Mouse (Mus musculus): ENCODE measurements around the gene Gm5475. TPM values are rescaled to one million over a fixed set of nuclear protein-coding genes. Genes with fewer than 3 reads are reported as not detected.
A peak's percentile ranks its signal among the peaks of the same experiment; 100 is the strongest.

Gene Gm5475
- polyA plus RNA-seq, 1 experiment from 2014 or later: 0.77 TPM

DNA sequence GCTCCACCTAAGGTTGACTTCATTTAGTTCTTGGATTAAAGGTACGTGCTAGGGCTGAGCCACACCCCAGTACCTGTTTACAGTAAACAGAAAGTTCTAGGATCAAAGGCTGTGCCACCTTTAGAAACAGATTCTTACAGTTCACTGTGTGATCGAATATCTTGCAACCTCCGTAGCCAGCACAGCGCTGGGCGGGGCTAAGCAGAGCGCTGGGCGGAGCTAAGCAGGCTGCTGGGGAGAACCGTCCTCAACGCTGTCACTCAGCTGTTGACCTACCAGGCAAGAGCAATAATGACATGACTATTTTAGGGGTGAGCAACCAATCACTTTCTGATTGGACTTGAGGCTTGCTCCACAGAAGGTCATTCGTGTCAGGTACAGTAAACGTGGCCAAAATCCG lies 39.0 kb downstream of the Gm5475 start:
- ATAC-seq: peak; percentile 29; the same call in 1 of the 2 replicates

DNA sequence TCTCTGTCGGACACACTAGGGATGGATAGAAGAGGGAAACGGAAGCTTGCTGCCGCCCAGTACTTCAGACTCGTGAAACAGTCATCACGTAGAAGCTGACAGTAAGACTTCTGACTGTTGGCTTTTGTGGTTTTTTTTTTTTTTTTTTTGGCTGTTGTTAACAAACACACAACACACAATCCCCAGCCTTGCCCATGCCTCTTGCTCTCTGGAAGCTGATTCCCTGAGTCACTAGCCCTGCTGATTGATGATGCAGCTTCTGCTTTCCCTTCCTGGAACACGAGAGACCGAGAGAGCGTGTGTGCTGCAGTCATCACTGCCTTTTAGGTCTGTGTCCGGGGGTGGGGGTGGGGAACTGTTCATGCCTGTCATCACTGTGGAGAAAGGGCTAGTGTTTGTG lies 39.7 kb downstream of the Gm5475 start:
- 71% methylated on average over 9 of the region's 9 CpGs for WGBS
- peaks cover 3% of the 10 kb centered on the region; the same call in 1 of the 2 replicates for H3K4me1 ChIP-seq (replicated peaks; ENCODE audit: control insufficient read depth, insufficient read depth, low read length)
- no peak for ATAC-seq
- no peaks in the 10 kb centered on the region for H3K27me3 ChIP-seq (replicated peaks; ENCODE audit: control insufficient read depth, insufficient read depth, low read length)
- no peak overlapping the region for H3K4me3 ChIP-seq (ENCODE audit: low read depth, low read length)
- no peak for TF ChIP-seq CTCF (IDR thresholded peaks at IDR 0.05; ENCODE audit: low read depth)
- peak overlapping the region; percentile 15; the same call in 1 of the 2 replicates for H3K27ac ChIP-seq (ENCODE audit: low read depth, low read length)
- no peaks in the 10 kb centered on the region for H3K36me3 ChIP-seq (ENCODE audit: control insufficient read depth, insufficient read depth)
- H3K9ac ChIP-seq (ENCODE audit: low read depth, low read length): no peak overlapping the region
- no peaks in the 10 kb centered on the region for H3K9me3 ChIP-seq (ENCODE audit: control insufficient read depth)
- no peak overlapping the region for H3K4me2 ChIP-seq (replicated peaks; ENCODE audit: low read depth)

More for the DNA sequence above, 39.0 kb downstream of the Gm5475 start:
- no peak overlapping the region for H3K9ac ChIP-seq (ENCODE audit: low read depth, low read length)
- TF ChIP-seq CTCF (IDR thresholded peaks at IDR 0.05; ENCODE audit: low read depth): no peak
- no peaks in the 10 kb centered on the region for H3K27me3 ChIP-seq (replicated peaks; ENCODE audit: control insufficient read depth, insufficient read depth, low read length)
- no peak overlapping the region for H3K27ac ChIP-seq (ENCODE audit: low read depth, low read length)
- no peaks in the 10 kb centered on the region for H3K36me3 ChIP-seq (ENCODE audit: control insufficient read depth, insufficient read depth)
- H3K4me2 ChIP-seq (replicated peaks; ENCODE audit: low read depth): peak overlapping the region; percentile 30; the same call in 1 of the 2 replicates
- no peaks in the 10 kb centered on the region for H3K9me3 ChIP-seq (ENCODE audit: control insufficient read depth)
- no peak overlapping the region for H3K4me3 ChIP-seq (ENCODE audit: low read depth, low read length)
- peaks cover 3% of the 10 kb centered on the region; the same call in 1 of the 2 replicates for H3K4me1 ChIP-seq (replicated peaks; ENCODE audit: control insufficient read depth, insufficient read depth, low read length)
- 13% methylated on average over 12 of the region's 12 CpGs for WGBS

- H3K4me1 ChIP-seq (replicated peaks; ENCODE audit: control insufficient read depth, insufficient read depth, low read length): peaks cover 3% of the 10 kb centered on the region; the same call in 1 of the 2 replicates
- no peak overlapping the region for H3K9ac ChIP-seq (ENCODE audit: low read depth, low read length)
- ATAC-seq: peak; percentile 15
- peak overlapping the region; percentile 15; the same call in 1 of the 2 replicates for H3K27ac ChIP-seq (ENCODE audit: low read depth, low read length)
- 65% methylated on average over 5 of the region's 5 CpGs for WGBS
- H3K27me3 ChIP-seq (replicated peaks; ENCODE audit: control insufficient read depth, insufficient read depth, low read length): no peaks in the 10 kb centered on the region
- H3K9me3 ChIP-seq (ENCODE audit: control insufficient read depth): no peaks in the 10 kb centered on the region
- TF ChIP-seq CTCF (IDR thresholded peaks at IDR 0.05; ENCODE audit: low read depth): no peak
- no peaks in the 10 kb centered on the region for H3K36me3 ChIP-seq (ENCODE audit: control insufficient read depth, insufficient read depth)
- H3K4me3 ChIP-seq (ENCODE audit: low read depth, low read length): no peak overlapping the region
- H3K4me2 ChIP-seq (replicated peaks; ENCODE audit: low read depth): no peak overlapping the region
Observed at GRCm38 (mm10) chr15:100462086-100462485, 40.1 kb downstream of the Gm5475 start.

GRCm38 (mm10) chr15:100463712-100464111 lies 41.8 kb downstream of the Gm5475 start:
- ATAC-seq: no peak
- Histone ChIP-seq H3K4me3 (ENCODE audit: low read depth, low read length) (no peak overlapping the region), H3K27ac (ENCODE audit: low read depth, low read length) (no peak overlapping the region), H3K9ac (ENCODE audit: low read depth, low read length) (no peak overlapping the region), H3K36me3 (ENCODE audit: control insufficient read depth, insufficient read depth) (no peaks in the 10 kb centered on the region), H3K27me3 (replicated peaks; ENCODE audit: control insufficient read depth, insufficient read depth, low read length) (no peaks in the 10 kb centered on the region), H3K4me1 (replicated peaks; ENCODE audit: control insufficient read depth, insufficient read depth, low read length) (peaks cover 6% of the 10 kb centered on the region; the same call in 1 of the 2 replicates), H3K4me2 (replicated peaks; ENCODE audit: low read depth) (no peak overlapping the region), H3K9me3 (ENCODE audit: control insufficient read depth) (no peaks in the 10 kb centered on the region)
- peak; percentile 80 for TF ChIP-seq CTCF (IDR thresholded peaks at IDR 0.05; ENCODE audit: low read depth)
- 23% methylated on average over 6 of the region's 6 CpGs for WGBS

- Histone ChIP-seq H3K9ac (ENCODE audit: low read depth, low read length) (no peak overlapping the region), H3K27ac (ENCODE audit: low read depth, low read length) (no peak overlapping the region), H3K4me3 (ENCODE audit: low read depth, low read length) (no peak overlapping the region), H3K4me2 (replicated peaks; ENCODE audit: low read depth) (no peak overlapping the region), H3K4me1 (replicated peaks; ENCODE audit: control insufficient read depth, insufficient read depth, low read length) (peaks cover 11% of the 10 kb centered on the region; the same call in 1 of the 2 replicates), H3K9me3 (ENCODE audit: control insufficient read depth) (no peaks in the 10 kb centered on the region), H3K27me3 (replicated peaks; ENCODE audit: control insufficient read depth, insufficient read depth, low read length) (no peaks in the 10 kb centered on the region), H3K36me3 (ENCODE audit: control insufficient read depth, insufficient read depth) (no peaks in the 10 kb centered on the region)
- 59% methylated on average over 2 of the region's 2 CpGs for WGBS
- no peak for ATAC-seq
- peak; percentile 43 for TF ChIP-seq CTCF (IDR thresholded peaks at IDR 0.05; ENCODE audit: low read depth)
Observed at GRCm38 (mm10) chr15:100465432-100465831, 43.5 kb downstream of the Gm5475 start.

DNA sequence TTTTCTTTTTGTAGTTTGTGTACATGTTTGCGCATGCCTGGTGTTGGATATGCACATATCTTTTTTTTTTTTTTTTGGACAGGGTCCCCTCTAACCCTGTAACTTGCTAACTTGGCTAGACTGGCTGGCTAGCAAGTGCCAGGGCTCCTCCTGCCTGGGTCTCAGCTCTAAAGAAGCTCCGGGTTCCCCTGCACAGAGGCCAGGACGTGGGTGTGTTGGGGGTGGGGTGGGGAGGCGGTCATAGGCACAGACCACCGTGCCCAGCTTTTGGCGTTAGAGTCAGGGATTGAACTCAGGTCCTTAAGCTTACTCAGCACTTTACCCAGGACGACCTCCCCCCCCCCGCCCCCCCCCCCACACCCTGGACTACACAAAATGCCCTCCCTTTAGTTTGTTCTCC lies 45.8 kb downstream of the Gm5475 start:
- no peak for TF ChIP-seq CTCF (IDR thresholded peaks at IDR 0.05; ENCODE audit: low read depth)
- no peak overlapping the region for H3K27ac ChIP-seq (ENCODE audit: low read depth, low read length)
- H3K9ac ChIP-seq (ENCODE audit: low read depth, low read length): no peak overlapping the region
- 29% methylated on average over 8 of the region's 8 CpGs for WGBS
- no peak overlapping the region for H3K4me3 ChIP-seq (ENCODE audit: low read depth, low read length)
- ATAC-seq: no peak
- no peaks in the 10 kb centered on the region for H3K27me3 ChIP-seq (replicated peaks; ENCODE audit: control insufficient read depth, insufficient read depth, low read length)
- no peaks in the 10 kb centered on the region for H3K9me3 ChIP-seq (ENCODE audit: control insufficient read depth)
- no peaks in the 10 kb centered on the region for H3K36me3 ChIP-seq (ENCODE audit: control insufficient read depth, insufficient read depth)
- peak overlapping the region; percentile 89 for H3K4me2 ChIP-seq (replicated peaks; ENCODE audit: low read depth)
- 0 out of 2 replicates have a peak, but pooled peaks cover 8% of the 10 kb centered on the region for H3K4me1 ChIP-seq (replicated peaks; ENCODE audit: control insufficient read depth, insufficient read depth, low read length)

All from intestine, postnatal 0 days (tissue).